Mouse (Mus musculus) limb, embryonic 14.5 days (tissue): ENCODE data around the gene Tfe3. TPM values are rescaled to one million over a fixed set of nuclear protein-coding genes. Genes with fewer than 3 reads are reported as not detected.
A peak's percentile ranks its signal among the peaks of the same experiment; 100 is the strongest.
"Not testable (repeated sequence)": the region's sequence is repeated elsewhere in the genome, so short reads cannot be mapped to it uniquely, and the experiment has no call there.

Source experiments
- ATAC-seq: fragments of 200-750 bp; cut with Nextera tagmentation; 2 replicates; pipeline ENCODE4 v1.8.0; 2017; ENCODE audit warnings: low read depth, moderate number of reproducible peaks, moderate TSS enrichment; ENCODE audit not compliant: low FRiP score
- DNase-seq: peaks from one replicate; pipeline ENCODE4 v3.0.0-alpha.2; 2015; ENCODE audit warnings: low spot score
- H3K27ac ChIP-seq: fragments of 300-500 bp; sonication (generic); replicated peaks from 2 replicates; pipeline ENCODE4 v1.5.1; 2014; ENCODE audit warnings: low read depth, mild to moderate bottlenecking, low read length, moderate library complexity, mixed read lengths
- H3K27me3 ChIP-seq: fragments of 300-500 bp; sonication (generic); 2 replicates; pipeline ENCODE4 v1.6.1; 2014; ENCODE audit warnings: low read length, mixed read lengths; ENCODE audit not compliant: control insufficient read depth, insufficient read depth
- H3K36me3 ChIP-seq: fragments of 300-500 bp; sonication (generic); 2 replicates; pipeline ENCODE4 v1.6.1; 2014; ENCODE audit warnings: mild to moderate bottlenecking, low read length, moderate library complexity, mixed read lengths; ENCODE audit not compliant: control insufficient read depth, insufficient read depth
- H3K4me1 ChIP-seq: fragments of 300-500 bp; sonication (generic); 2 replicates; pipeline ENCODE4 v1.6.1; 2014; ENCODE audit warnings: antibody characterized with exemption, low read length, mixed read lengths; ENCODE audit not compliant: control insufficient read depth, insufficient read depth
- H3K4me2 ChIP-seq: fragments of 300-500 bp; sonication (generic); replicated peaks from 2 replicates; pipeline ENCODE4 v1.6.1; 2014; ENCODE audit warnings: low read depth, mild to moderate bottlenecking, low read length, moderate library complexity; ENCODE audit not compliant: severe bottlenecking
- H3K4me3 ChIP-seq: fragments of 300-500 bp; sonication (generic); replicated peaks from 2 replicates; pipeline ENCODE4 v1.5.1; 2014; ENCODE audit warnings: low read length
- H3K9ac ChIP-seq: fragments of 300-500 bp; sonication (generic); 2 replicates; pipeline ENCODE4 v1.6.1; 2014; ENCODE audit warnings: mild to moderate bottlenecking, low read depth, low read length, moderate library complexity; ENCODE audit not compliant: severe bottlenecking
- H3K9me3 ChIP-seq: fragments of 300-500 bp; sonication (generic); 2 replicates; pipeline ENCODE4 v1.6.1; 2016; ENCODE audit warnings: low read length; ENCODE audit not compliant: control insufficient read depth
- POLR2A ChIP-seq: fragments of 200-500 bp; IDR thresholded peaks from 2 replicates; pipeline ENCODE4 v1.8.0; 2012; ENCODE audit warnings: inconsistent platforms, mild to moderate bottlenecking, moderate library complexity, borderline replicate concordance; ENCODE audit not compliant: insufficient read depth, insufficient read length; ENCODE audit errors: extremely low read depth
- WGBS: fragments of 180-500 bp; shearing (Covaris S2); extraction: QIAGEN DNeasy Blood & Tissue Kit; methylation state at CpG from one replicate; pipeline ENCODE4 v1.1.7; 2014; 5-methylcytosine and 5-hydroxymethylcytosine counted together
- polyA plus RNA-seq, 2 experiments: library from polyadenylated mRNA; depleted of rRNA in 1 of 2; stranded (reverse) in 1 of 2; unstranded in 1 of 2; fragments of >200 nt; fragmentation: Nextera tagmentation in 1 of 2; extraction: Ambion mirVana in 1 of 2; gene quantifications; 2 replicates each; pipeline versions ENCODE4 v1.2.1 to v1.2.3; 2012 to 2014

Tfe3 gene
- polyA plus RNA-seq, 2 experiments: 22.2 to 25.3 TPM

- no peak for TF ChIP-seq POLR2A
- peak overlapping the region; percentile 53 for H3K4me3 ChIP-seq
- peak overlapping the region; percentile 45 for H3K4me2 ChIP-seq
- no peaks in the 10 kb centered on the region for H3K27me3 ChIP-seq
- 22% methylated on average over 5 of the region's 5 CpGs for WGBS
- no peak overlapping the region for H3K27ac ChIP-seq
- H3K9me3 ChIP-seq: no peaks in the 10 kb centered on the region
- DNase-seq: no peak
- no peak for ATAC-seq
- peaks cover 2% of the 10 kb centered on the region; the same call in 1 of the 2 replicates for H3K4me1 ChIP-seq
- 0 out of 2 replicates have a peak, but pooled peaks cover 2% of the 10 kb centered on the region for H3K36me3 ChIP-seq
- H3K9ac ChIP-seq: peak overlapping the region; percentile 54
These were observed 27.9 kb downstream of the Tfe3 start for GRCm38 (mm10) chrX:7790309-7790708.

- no peak overlapping the region for H3K9ac ChIP-seq
- ATAC-seq: no peak
- no peak overlapping the region for H3K27ac ChIP-seq
- DNase-seq: no peak
- no peaks in the 10 kb centered on the region for H3K27me3 ChIP-seq
- H3K9me3 ChIP-seq: no peaks in the 10 kb centered on the region
- 49% methylated on average over 3 of the region's 3 CpGs for WGBS
- TF ChIP-seq POLR2A: no peak
- H3K4me3 ChIP-seq: no peak overlapping the region
- H3K4me2 ChIP-seq: no peak overlapping the region
- H3K4me1 ChIP-seq: peaks cover 2% of the 10 kb centered on the region; the same call in 1 of the 2 replicates
- 0 out of 2 replicates have a peak, but pooled peaks cover 2% of the 10 kb centered on the region for H3K36me3 ChIP-seq
These were observed 31.0 kb downstream of the Tfe3 start for GRCm38 (mm10) chrX:7793361-7793760.

DNA sequence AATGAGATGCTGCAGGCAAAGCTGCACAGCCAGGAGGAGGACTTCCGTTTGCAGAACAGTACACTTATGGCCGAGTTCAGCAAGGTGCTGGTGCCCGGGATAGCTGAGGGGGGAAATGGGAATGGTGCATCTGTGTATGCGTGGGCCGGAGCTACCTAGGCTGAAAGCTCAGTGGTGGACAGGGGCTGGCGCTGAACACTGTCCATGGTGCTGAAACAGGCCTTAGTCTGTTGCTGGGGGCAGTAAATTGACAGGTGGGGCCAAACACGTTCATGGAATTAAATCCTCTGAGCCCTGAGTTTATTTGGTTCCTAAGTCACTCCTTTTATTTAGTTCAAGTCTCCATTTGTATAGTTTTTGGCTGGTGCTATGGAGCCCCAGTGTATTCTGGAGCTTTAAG lies 32.7 kb downstream of the Tfe3 start:
- Histone ChIP-seq H3K4me3 (no peak overlapping the region), H3K27ac (no peak overlapping the region), H3K36me3 (0 out of 2 replicates have a peak, but pooled peaks cover 2% of the 10 kb centered on the region), H3K4me1 (peaks cover 2% of the 10 kb centered on the region; the same call in 1 of the 2 replicates), H3K4me2 (no peak overlapping the region), H3K9ac (no peak overlapping the region), H3K27me3 (no peaks in the 10 kb centered on the region), H3K9me3 (no peaks in the 10 kb centered on the region)
- DNase-seq (peak; percentile 57), ATAC-seq (no peak)
- 17% methylated on average over 7 of the region's 7 CpGs for WGBS
- TF ChIP-seq POLR2A: no peak

- H3K27me3 ChIP-seq: no peaks in the 10 kb centered on the region
- 79% methylated on average over 3 of the region's 3 CpGs for WGBS
- no peaks in the 10 kb centered on the region for H3K4me1 ChIP-seq
- H3K27ac ChIP-seq: no peak overlapping the region
- DNase-seq (no peak), ATAC-seq (no peak)
- H3K4me3 ChIP-seq: no peak overlapping the region
- H3K36me3 ChIP-seq: peaks cover 12% of the 10 kb centered on the region; the same call in 1 of the 2 replicates
- no peak for TF ChIP-seq POLR2A
- no peak overlapping the region for H3K9ac ChIP-seq
- no peaks in the 10 kb centered on the region for H3K9me3 ChIP-seq
- no peak overlapping the region for H3K4me2 ChIP-seq
These were observed 35.0 kb downstream of the Tfe3 start for GRCm38 (mm10) chrX:7797327-7797726.

- peaks cover 21% of the 10 kb centered on the region for H3K36me3 ChIP-seq
- H3K4me1 ChIP-seq, H3K9me3 ChIP-seq, H3K4me2 ChIP-seq, DNase-seq, H3K27ac ChIP-seq, ATAC-seq, H3K4me3 ChIP-seq, H3K27me3 ChIP-seq, H3K9ac ChIP-seq: not testable (repeated sequence)
- WGBS: 93% methylated on average over 2 of the region's 2 CpGs
These were observed 39.8 kb downstream of the Tfe3 start for GRCm38 (mm10) chrX:7802157-7802556.

DNA sequence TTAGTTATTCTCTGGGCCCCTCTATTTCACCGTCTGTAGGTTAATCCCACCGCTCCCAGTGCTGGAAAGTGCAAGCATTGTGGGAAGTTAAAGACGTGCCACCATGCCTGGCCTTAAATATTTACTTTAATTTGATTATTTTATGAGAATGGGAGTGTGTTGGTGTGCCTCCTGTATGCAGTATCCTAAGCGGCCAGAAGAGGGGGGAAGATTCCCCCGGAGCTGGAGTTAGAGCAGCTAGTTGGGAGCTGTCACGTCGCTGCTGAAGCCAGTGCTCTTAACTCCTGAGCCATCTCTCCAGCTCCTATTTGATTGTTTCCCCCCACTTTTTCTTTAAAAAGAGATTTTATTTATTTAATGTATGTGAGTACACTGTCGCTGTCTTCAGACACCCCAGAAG lies 52.7 kb downstream of the Tfe3 start:
- H3K27me3 ChIP-seq, DNase-seq, H3K9me3 ChIP-seq, ATAC-seq, H3K4me1 ChIP-seq, H3K27ac ChIP-seq, H3K9ac ChIP-seq, H3K4me2 ChIP-seq, H3K4me3 ChIP-seq: not testable (repeated sequence)
- peaks cover 19% of the 10 kb centered on the region for H3K36me3 ChIP-seq
- 58% methylated on average over 7 of the region's 8 CpGs for WGBS
